Mouse (Mus musculus): Measurements from ENCODE around the gene Tmem14a.
A peak's percentile ranks its signal among the peaks of the same experiment; 100 is the strongest.
"Not testable (repeated sequence)": the region's sequence is repeated elsewhere in the genome, so short reads cannot be mapped to it uniquely, and the experiment has no call there.

Tmem14a gene

GRCm38 (mm10) chr1:21218489-21218919, at the start of gene Tmem14a:
TSS of gene Tmem14a (plus strand) at chr1:21218575.
- peak; percentile 69 to 87 for DNase-seq (ENCODE audit: low spot score in 2 of 2)

DNA sequence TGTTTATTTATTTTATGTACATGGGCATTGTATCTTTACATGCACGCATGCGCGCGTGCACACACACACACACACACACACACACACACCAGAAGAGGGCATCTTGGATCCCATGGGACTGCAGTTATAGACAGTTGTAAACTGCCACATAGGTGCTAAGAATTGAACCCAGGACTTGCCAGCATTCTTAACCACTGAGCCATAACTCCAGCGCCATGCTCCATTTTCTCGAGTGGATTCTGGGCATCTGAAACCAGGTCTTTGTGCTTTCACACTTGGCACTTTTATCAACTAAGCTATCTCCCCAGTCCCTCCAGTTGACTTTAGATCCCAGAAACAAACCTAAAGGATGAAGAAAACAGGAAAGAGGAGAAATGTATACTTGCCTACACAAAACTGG, 33.2 kb upstream of the Tmem14a start:
- DNase-seq (ENCODE audit: low spot score in 2 of 2): no peak

DNA sequence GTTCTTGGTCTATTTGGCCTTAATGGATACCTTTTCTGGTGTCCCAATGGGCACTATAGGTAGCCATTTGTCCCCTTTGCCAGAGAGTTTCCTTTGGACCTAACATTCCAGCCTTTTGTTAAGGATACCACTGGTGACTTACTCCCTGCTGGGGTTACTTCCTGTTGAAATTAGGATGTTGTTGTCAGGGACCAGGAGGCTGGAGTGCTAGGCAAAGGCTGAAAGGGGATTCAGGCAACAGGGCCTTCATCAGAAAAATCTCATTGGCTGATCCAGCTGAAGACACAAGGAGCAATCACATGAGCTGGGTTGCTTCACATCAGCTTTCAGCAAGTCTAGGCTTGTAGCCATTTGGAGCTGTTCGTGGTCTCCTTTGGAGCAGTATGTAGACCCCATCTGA, 12.1 kb upstream of the Tmem14a start:
- no peak for DNase-seq (ENCODE audit: low spot score in 2 of 2)

DNA sequence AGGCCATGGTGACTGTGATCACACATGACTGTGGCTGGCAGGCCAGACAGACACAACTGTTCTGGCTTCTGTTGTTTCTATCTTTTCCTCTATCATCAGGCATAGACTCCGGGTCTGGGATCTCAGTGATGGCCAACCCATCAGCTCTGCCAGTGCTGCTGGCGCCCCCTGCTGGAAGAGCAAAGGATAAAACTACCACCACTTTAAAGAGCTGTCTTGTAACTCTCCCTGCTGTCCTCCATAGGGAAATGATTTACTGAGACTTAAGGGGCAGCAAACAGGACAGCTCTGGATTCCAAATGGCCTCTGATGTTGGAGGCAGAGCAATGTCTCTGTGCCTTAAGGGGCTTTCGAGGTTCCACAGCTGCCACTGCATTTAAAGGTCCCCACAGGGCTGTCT, 4.8 kb upstream of the Tmem14a start:
- DNase-seq (ENCODE audit: low spot score in 2 of 2): not testable (repeated sequence)

DNA sequence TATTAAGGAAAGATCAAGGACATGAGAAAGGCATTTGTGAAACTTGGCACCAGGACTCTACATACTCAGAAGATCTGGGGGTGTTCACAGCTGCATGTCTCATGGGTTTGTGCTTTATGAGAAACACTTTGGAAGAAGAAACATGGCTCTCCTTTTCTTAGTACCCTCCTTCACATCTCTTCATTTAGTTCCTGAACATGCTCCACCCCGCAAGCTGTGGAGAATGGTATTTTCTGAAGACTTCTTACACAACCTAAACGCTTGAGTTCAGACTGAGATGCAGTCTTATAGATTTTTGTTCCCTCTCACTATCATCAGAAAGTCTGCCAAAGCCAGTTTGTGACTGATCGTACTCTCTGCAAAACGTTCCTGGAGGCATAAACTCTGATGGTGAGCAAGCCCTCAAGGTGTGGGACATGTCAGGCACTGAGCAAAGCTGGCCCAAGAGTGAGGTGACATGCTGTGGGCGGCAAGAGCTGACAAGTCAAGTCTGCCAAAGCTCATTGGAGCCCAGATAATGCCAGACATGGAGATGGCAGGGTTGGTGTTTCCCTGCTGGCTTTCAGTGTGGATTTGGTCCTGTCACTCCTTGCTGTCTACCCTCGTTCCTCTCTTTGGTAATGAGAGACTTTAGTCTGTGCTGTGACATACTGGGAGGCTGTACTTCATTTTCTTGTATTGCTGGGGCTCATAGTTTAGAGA, 4.2 kb upstream of the Tmem14a start:
- DNase-seq (ENCODE audit: low spot score in 2 of 2): not testable (repeated sequence)

DNA sequence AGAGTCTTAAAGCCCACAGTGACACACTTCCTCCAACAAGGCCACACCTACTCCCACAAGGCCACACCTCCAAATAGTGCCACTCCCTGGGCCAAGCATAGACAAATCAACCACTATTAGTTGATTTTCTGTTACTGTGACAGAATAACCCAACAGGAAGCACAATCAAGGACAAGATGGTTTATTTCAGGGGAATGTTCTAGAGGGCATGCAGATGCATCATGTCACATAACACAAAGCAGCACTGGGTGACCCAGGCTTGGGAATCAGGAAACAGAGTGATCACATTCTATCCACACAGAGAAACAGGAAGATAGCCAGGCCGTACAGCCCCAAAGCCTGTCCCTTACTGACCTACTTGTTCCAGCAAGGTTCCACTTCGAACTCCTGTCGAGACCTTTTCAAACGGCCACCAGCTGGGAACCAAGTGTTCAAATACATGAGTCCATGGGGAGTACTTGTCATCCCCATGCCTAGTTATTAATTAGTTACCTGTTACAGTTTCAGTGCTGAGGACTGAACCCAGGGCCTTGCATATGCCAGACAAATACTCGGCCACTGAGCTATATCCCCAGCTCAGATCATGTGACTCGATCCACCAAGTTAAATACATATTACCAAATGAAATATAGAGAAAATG, 9.5 kb downstream of the Tmem14a start:
- no peak for DNase-seq (ENCODE audit: low spot score in 2 of 2)

GRCm38 (mm10) chr1:21228740-21229722, 10.7 kb downstream of the Tmem14a start:
- DNase-seq (ENCODE audit: low spot score in 2 of 2): not testable (repeated sequence)

DNA sequence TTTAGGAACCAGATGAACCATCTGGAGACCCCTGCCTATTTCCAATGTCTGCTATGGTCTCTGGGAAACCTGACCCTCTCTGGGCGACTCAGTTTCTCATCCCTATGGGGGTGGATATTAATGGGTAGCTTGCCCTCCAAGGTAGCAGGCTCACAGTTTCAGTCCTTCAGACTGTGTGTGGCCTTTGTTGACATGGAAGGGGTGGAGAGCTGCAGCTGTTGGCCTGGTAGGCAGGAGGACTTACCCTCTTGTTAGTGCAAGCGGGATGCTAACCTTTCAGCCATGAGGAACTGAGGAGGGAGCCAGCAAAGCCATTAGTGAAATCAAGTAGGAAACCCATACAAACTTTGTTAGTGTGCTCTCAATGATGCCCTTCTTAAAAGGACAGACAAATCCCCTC, 12.0 kb downstream of the Tmem14a start:
- no peak for DNase-seq (ENCODE audit: low spot score in 2 of 2)

DNA sequence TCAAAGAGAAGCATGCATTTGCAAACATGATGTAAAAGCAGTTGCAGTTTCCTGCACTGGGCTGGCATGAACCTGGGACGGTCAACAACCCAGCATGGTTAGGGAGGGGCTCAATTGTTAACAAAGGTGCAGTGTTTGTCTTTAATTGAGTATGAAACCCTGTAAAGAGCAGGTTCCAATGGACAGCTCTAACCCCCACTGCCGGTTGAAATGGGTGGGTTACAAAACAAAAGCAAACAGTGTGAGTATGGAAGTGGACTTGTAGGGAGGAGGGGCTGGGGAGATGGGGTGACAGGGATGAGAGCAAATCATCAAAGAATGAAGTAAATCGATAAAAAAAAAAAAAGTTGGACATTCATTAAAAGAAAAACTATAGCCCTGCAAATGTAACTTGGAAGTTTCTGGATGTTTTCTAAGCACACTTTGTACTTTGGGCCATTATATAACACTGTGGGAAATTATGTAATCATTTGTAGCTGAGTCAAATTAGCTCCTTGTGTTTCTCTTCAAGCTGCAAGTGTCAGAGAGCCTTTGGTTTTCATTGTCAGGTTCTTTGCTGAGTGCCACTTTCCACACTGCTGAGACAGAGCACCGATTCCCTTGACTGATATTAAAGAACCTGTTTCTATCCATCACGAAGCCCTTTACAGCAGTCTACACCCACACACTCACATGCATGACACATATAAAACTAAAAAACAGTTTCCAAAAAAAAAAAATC, 13.5 kb downstream of the Tmem14a start:
- DNase-seq (ENCODE audit: low spot score in 2 of 2): no peak

- no peak for DNase-seq (ENCODE audit: low spot score in 2 of 2)
These were observed 14.1 kb downstream of the Tmem14a start for GRCm38 (mm10) chr1:21232516-21232915.

DNA sequence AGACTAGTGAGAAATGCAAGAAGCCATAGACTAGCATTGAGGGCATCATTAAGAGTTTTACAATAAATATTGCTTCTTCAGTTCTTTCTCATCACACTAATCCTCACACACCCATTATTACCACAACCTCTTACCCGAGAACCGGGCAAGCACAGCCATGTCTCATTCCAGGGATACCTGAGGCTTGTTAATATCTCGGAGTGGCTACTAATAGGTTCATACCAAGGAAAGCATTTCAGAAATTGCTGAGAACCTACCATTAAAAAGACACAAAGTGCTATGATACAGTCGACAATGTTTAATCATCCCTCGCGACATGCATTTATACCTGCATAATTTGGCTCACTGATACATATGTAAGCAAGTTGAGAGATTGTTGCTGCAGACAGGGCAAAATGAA, 17.0 kb downstream of the Tmem14a start:
- no peak for DNase-seq (ENCODE audit: low spot score in 2 of 2)

DNA sequence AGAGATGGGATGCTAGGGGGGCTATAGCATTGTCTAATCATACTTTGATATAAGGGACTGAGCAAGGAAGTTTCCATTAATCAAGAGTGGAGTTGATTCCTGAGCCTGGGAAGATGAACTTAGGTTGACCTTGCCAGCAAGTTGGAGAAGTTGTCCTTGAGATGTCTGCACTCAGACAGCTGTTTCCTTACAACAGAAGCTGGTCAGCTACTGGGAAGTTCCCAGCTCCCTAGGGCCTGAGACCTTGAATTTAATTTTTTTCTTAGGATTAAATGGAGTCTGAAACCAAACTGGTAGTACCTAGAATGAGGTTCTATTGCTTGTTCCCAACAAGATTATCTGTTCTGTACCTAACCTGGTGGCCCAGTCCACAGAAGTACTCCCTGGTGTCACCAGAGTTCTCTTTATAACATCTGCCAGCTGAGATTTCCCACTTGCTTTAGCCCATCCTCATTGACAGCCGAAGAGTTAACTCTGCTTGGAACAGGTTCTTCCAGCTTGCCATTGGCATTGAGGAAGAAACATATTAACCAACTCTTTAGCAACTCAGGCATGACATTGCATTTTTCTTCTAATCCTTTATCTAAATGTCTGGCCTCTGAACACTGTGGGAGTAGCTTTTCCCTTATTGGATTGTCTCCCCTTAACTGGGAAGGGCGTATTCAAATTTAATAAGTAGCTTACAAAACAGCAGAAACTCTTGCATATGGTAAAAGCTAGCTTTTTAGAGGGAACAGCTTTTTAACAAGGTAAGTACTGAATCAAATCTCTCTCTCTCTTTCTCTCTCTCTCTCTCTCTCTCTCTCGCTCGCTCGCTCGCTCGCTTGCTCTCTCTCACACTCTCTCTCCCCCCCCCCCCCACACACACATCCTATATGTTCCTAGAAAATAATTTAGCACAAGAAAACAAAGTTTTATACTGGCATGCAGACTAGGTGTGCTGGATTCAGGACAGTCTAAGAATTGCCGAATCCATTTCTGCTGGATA, 21.8 kb downstream of the Tmem14a start, which contains the start of gene Gsta3:
Gsta3 (plus strand) TSS at position 679 of the 988 bp plus-strand sequence.
- DNase-seq (ENCODE audit: low spot score in 2 of 2): no peak

GRCm38 (mm10) chr1:21241096-21241495, 22.7 kb downstream of the Tmem14a start:
- no peak for DNase-seq (ENCODE audit: low spot score in 2 of 2)

DNA sequence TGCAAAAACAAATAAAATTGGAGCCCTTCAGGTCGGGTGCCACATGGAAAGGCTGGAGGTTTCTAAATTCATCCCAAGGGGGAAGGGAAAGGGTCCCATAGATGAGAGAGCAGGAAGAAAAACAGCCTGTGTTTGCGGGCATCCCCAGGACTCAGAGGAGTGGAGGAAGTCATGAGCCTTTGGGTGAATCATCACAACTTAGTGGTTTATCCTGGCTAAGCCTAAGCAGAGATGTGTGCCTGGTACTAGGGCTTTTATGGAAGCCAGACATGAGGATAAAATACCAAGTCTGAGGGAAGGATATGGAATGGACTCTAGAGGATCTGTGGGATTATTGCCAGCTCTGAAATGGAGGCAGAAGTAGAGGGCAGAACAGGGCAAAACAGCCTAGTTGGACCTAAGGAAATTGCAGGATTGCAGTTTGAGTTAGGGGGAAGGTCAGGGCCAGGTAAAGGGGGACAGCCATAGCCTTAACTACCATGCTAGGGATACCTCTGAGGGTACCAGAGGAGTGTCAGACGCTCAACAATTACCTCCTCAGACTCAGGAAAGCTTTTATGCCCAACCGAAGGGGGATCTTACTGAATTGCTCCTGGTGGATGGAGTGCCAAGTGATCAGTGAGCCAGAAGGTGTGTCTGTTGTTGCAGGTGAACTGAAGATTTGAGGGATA, 26.1 kb downstream of the Tmem14a start:
- no peak for DNase-seq (ENCODE audit: low spot score in 2 of 2)

DNA sequence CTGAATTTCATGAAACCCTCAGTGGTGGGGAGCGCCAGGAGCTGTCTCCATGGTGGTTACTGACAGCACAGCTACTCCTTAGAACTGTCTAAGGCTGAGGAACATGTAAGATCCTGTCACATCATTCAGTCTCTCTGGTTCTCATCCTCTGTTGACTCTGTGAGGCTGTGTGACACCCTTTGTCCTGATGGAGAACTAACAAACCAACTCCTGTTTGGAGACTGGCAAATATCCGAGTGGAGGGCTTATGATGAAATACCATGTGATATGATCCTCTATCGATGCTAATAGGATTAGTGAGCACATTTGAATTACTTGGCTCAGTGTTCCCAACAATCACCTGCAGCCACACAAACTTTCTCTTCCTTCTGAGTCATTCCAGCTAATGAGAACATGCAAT, 27.8 kb downstream of the Tmem14a start:
- DNase-seq (ENCODE audit: low spot score in 2 of 2): no peak

GRCm38 (mm10) chr1:21247896-21248295, 29.5 kb downstream of the Tmem14a start:
- no peak for DNase-seq (ENCODE audit: low spot score in 2 of 2)

- no peak for DNase-seq (ENCODE audit: low spot score in 2 of 2)
These were observed 30.4 kb downstream of the Tmem14a start for GRCm38 (mm10) chr1:21248560-21249390.

DNA sequence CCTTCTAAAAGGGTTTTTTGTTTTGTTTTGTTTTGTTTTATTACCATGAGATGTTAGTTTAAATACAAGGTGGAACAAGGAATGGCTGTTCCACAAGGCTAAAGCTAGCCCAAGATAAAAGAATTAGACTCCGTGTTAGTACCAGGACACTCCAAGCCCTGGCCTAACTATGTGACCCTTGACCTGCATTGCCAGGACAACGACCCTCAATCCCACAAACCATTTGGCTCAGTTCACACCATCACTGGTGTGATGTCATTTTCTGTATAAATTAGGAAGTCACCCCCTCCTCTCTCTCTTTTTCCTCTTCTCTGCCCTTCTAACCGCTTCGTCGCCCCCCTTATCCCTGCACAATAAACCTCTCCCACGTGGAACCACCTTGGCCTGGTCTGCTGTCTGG, 33.3 kb downstream of the Tmem14a start:
- no peak for DNase-seq (ENCODE audit: low spot score in 2 of 2)

Measured in cerebellum, postnatal 4 days (tissue).